Mouse (Mus musculus) kidney, postnatal 0 days (tissue): ENCODE measurements at regions not wholly inside any gene's neighbourhood (a gene's known extent, or its start where the extent isn't known, plus 50 kb on each side); places are given as distances from the start of the nearest gene placed in this dataset.

Experiments
- ATAC-seq: fragments of 200-750 bp; cut with Nextera tagmentation; replicated peaks from 2 replicates; pipeline ENCODE4 v1.8.0; 2017; ENCODE audit warnings: low read depth, moderate number of reproducible peaks, moderate TSS enrichment, moderate library complexity; ENCODE audit not compliant: low FRiP score
- DNase-seq: peaks from one replicate; pipeline ENCODE4 v3.0.0-alpha.2; 2016; ENCODE audit warnings: low spot score
- H3K27ac ChIP-seq: fragments of 300-500 bp; sonication (generic); 2 replicates; pipeline ENCODE4 v1.5.1; 2014; ENCODE audit warnings: mild to moderate bottlenecking
- H3K27me3 ChIP-seq: fragments of 300-500 bp; sonication (generic); 2 replicates; pipeline ENCODE4 v1.6.1; 2014; ENCODE audit warnings: low read length, mixed read lengths; ENCODE audit not compliant: insufficient read depth
- H3K36me3 ChIP-seq: fragments of 300-500 bp; sonication (generic); 2 replicates; pipeline ENCODE4 v1.6.1; 2014; ENCODE audit warnings: low read length, mixed read lengths; ENCODE audit not compliant: insufficient read depth
- H3K4me1 ChIP-seq: fragments of 300-500 bp; sonication (generic); replicated peaks from 2 replicates; pipeline ENCODE4 v1.6.1; 2014; ENCODE audit warnings: antibody characterized with exemption, low read length, mixed read lengths; ENCODE audit not compliant: insufficient read depth
- H3K4me2 ChIP-seq: fragments of 300-500 bp; sonication (generic); 2 replicates; pipeline ENCODE4 v1.6.1; 2014; ENCODE audit warnings: mild to moderate bottlenecking, low read length, moderate library complexity, mixed read lengths
- H3K4me3 ChIP-seq: fragments of 300-500 bp; sonication (generic); replicated peaks from 2 replicates; pipeline ENCODE4 v1.5.1; 2014; ENCODE audit warnings: low read depth, low read length
- H3K9ac ChIP-seq: fragments of 300-500 bp; sonication (generic); 2 replicates; pipeline ENCODE4 v1.6.1; 2014; ENCODE audit warnings: low read depth, low read length
- H3K9me3 ChIP-seq: fragments of 300-500 bp; sonication (generic); replicated peaks from 2 replicates; pipeline ENCODE4 v1.6.1; 2016; ENCODE audit warnings: low read length, inconsistent platforms, mixed read lengths
- CTCF ChIP-seq: IDR thresholded peaks from 2 replicates; pipeline ENCODE4 v1.5.1; 2016; ENCODE audit warnings: antibody characterized with exemption, low read depth, mild to moderate bottlenecking, moderate library complexity
- WGBS: fragments of 180-500 bp; shearing (Covaris S2); extraction: QIAGEN DNeasy Blood & Tissue Kit; methylation state at CpG from one replicate; pipeline ENCODE4 v1.1.7; 2014; 5-methylcytosine and 5-hydroxymethylcytosine counted together

GRCm38 (mm10) chr8:107657741-107658140 lies 69.5 kb upstream of the Psmd7 start:
- no peak for ATAC-seq
- H3K36me3 ChIP-seq, result no peaks in the 10 kb centered on the region
- H3K27me3 ChIP-seq, result no peaks in the 10 kb centered on the region
- WGBS, result 96% methylated on average over 4 of the region's 4 CpGs
- H3K9me3 ChIP-seq, result no peaks in the 10 kb centered on the region
- no peak overlapping the region for H3K4me3 ChIP-seq
- no peak overlapping the region for H3K4me2 ChIP-seq
- DNase-seq, result no peak
- no peak overlapping the region for H3K9ac ChIP-seq
- H3K4me1 ChIP-seq, result no peaks in the 10 kb centered on the region
- no peak overlapping the region for H3K27ac ChIP-seq
- TF ChIP-seq CTCF, result no peak

GRCm38 (mm10) chr8:107658386-107658785 lies 70.1 kb upstream of the Psmd7 start:
- Histone ChIP-seq H3K4me3 (no peak overlapping the region), H3K27me3 (no peaks in the 10 kb centered on the region), H3K4me2 (no peak overlapping the region), H3K9me3 (no peaks in the 10 kb centered on the region), H3K4me1 (no peaks in the 10 kb centered on the region), H3K9ac (no peak overlapping the region), H3K36me3 (no peaks in the 10 kb centered on the region), H3K27ac (no peak overlapping the region)
- no peak for TF ChIP-seq CTCF
- no peak for ATAC-seq
- DNase-seq, result no peak
- WGBS, result 93% methylated on average over 6 of the region's 6 CpGs

GRCm38 (mm10) chr8:107660624-107661023 lies 72.4 kb upstream of the Psmd7 start:
- whole genome bisulfite sequencing, result 92% methylated on average over 6 of the region's 6 CpGs

GRCm38 (mm10) chr8:107669608-107670007 lies 81.3 kb upstream of the Psmd7 start:
- Histone ChIP-seq H3K9ac (no peak overlapping the region), H3K4me1 (no peaks in the 10 kb centered on the region), H3K27ac (no peak overlapping the region), H3K9me3 (no peaks in the 10 kb centered on the region), H3K4me3 (no peak overlapping the region), H3K27me3 (no peaks in the 10 kb centered on the region), H3K36me3 (no peaks in the 10 kb centered on the region), H3K4me2 (no peak overlapping the region)
- DNase-seq (no peak), ATAC-seq (no peak)
- TF ChIP-seq CTCF, result no peak
- 74% methylated on average over 5 of the region's 5 CpGs for WGBS

More at GRCm38 (mm10) chr8:107660624-107661023, 72.4 kb upstream of the Psmd7 start:
- H3K4me1 ChIP-seq, result no peaks in the 10 kb centered on the region
- no peak overlapping the region for H3K4me3 ChIP-seq
- no peak for ATAC-seq
- no peaks in the 10 kb centered on the region for H3K9me3 ChIP-seq
- H3K9ac ChIP-seq, result no peak overlapping the region
- no peaks in the 10 kb centered on the region for H3K36me3 ChIP-seq
- H3K4me2 ChIP-seq, result no peak overlapping the region
- no peak overlapping the region for H3K27ac ChIP-seq
- no peaks in the 10 kb centered on the region for H3K27me3 ChIP-seq
- no peak for TF ChIP-seq CTCF
- no peak for DNase-seq

GRCm38 (mm10) chr8:107671471-107671870 lies 83.2 kb upstream of the Psmd7 start:
- Histone ChIP-seq H3K9me3 (no peaks in the 10 kb centered on the region), H3K4me1 (no peaks in the 10 kb centered on the region), H3K27me3 (no peaks in the 10 kb centered on the region), H3K9ac (no peak overlapping the region), H3K36me3 (no peaks in the 10 kb centered on the region), H3K27ac (no peak overlapping the region), H3K4me3 (no peak overlapping the region), H3K4me2 (no peak overlapping the region)
- ATAC-seq (no peak), DNase-seq (peak; percentile 21)
- 39% methylated on average over 8 of the region's 8 CpGs for WGBS
- no peak for TF ChIP-seq CTCF

- no peak for TF ChIP-seq CTCF
- 93% methylated on average over 6 of the region's 6 CpGs for WGBS
- H3K4me3 ChIP-seq, result no peak overlapping the region
Measured at GRCm38 (mm10) chr8:107672691-107673090, 84.4 kb upstream of the Psmd7 start.

GRCm38 (mm10) chr8:107682066-107682465 lies 93.8 kb upstream of the Psmd7 start:
- Histone ChIP-seq H3K36me3 (no peaks in the 10 kb centered on the region), H3K4me3 (no peak overlapping the region), H3K27ac (no peak overlapping the region), H3K4me2 (no peak overlapping the region), H3K27me3 (no peaks in the 10 kb centered on the region), H3K9me3 (no peaks in the 10 kb centered on the region), H3K9ac (no peak overlapping the region), H3K4me1 (no peaks in the 10 kb centered on the region)
- no peak for TF ChIP-seq CTCF
- 92% methylated on average over 11 of the region's 11 CpGs for WGBS
- no peak for ATAC-seq
- no peak for DNase-seq

More at GRCm38 (mm10) chr8:107672691-107673090, 84.4 kb upstream of the Psmd7 start:
- no peaks in the 10 kb centered on the region for H3K27me3 ChIP-seq
- H3K9ac ChIP-seq, result no peak overlapping the region
- no peak for ATAC-seq
- H3K4me2 ChIP-seq, result no peak overlapping the region
- no peaks in the 10 kb centered on the region for H3K9me3 ChIP-seq
- H3K4me1 ChIP-seq, result no peaks in the 10 kb centered on the region
- H3K36me3 ChIP-seq, result no peaks in the 10 kb centered on the region
- H3K27ac ChIP-seq, result no peak overlapping the region
- no peak for DNase-seq
